Mouse (Mus musculus) adrenal gland, adult (tissue): ENCODE results near the gene Fbxo27.
A peak's percentile ranks its signal among the peaks of the same experiment; 100 is the strongest.

Experiments used
- DNase-seq, 2 experiments: peaks; one replicate each; pipeline ENCODE4 v3.0.0; 2022 to 2023; ENCODE audit warnings: low spot score in 1 of 2; ENCODE audit not compliant: inconsistent age in 2 of 2

Gene Fbxo27

DNA sequence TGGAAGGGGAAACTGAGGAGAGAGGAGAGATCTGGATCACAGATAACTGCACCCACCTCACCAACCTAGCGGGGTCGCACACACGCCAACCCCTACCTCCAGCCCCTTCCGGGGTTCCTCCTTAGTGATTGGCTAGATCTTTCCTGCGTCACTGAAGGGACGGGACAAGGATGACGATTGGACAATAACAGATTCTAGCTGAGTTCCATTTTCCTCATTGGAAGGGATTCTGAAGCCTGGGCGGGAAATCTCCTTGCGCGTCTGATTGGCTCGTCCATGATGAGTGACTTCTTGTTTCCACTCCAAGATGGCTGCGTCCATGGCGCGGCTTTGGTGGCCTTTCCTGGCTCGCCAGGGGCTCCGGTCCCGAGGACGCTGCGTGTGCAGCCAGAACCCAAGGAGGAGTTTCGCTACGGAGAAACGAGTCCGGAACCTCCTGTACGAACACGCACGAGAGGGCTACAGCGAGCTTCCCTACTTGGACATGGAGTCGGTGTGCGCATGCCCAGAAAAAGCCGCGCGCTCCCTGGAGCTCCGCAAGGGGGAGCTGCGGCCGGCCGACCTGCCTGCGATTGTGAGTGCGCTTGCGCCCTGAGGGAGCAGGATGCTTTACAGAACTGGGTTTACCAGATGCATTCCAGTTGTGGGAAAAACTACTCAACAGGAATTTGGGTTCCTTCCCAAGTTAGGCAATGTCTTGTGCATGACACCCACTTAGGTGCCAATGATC lies 49.2 kb downstream of the Fbxo27 start, which contains the start of the genes Mrps12 and Sars2:
Gene Mrps12 (minus strand): TSS at position 112 of the 730 bp plus-strand sequence.
Gene Sars2 (plus strand): TSS at position 284 of the 730 bp plus-strand sequence.
- peak; percentile 96 to 99 for DNase-seq
